Mouse (Mus musculus) neutrophil, adult 5-6 weeks (primary cell): ENCODE data around the gene Dpp6. TPM values are rescaled to one million over a fixed set of nuclear protein-coding genes. Genes with fewer than 3 reads are reported as not detected.

Source experiments
- ATAC-seq: fragments of 151-379, 151-347 bp; 2 replicates; pipeline ENCODE4 v1.8.0; 2017; ENCODE audit warnings: mild to moderate bottlenecking, moderate TSS enrichment; ENCODE audit not compliant: insufficient number of reproducible peaks, poor library complexity, low FRiP score, severe bottlenecking; ENCODE audit errors: extremely low read depth
- total RNA-seq: library from RNA; stranded (forward); fragments of 200-1000 nt; gene quantifications from 2 replicates; pipeline ENCODE4 v1.2.3, GENCODE M21; 2017

Gene Dpp6
- total RNA-seq, 1 experiment from 2014 or later, result not detected

GRCm38 (mm10) chr5:27049341-27050091, 232.5 kb downstream of the Dpp6 start:
- no peak for ATAC-seq

- no peak for ATAC-seq
Measured at GRCm38 (mm10) chr5:27051250-27051649, 234.2 kb downstream of the Dpp6 start.

DNA sequence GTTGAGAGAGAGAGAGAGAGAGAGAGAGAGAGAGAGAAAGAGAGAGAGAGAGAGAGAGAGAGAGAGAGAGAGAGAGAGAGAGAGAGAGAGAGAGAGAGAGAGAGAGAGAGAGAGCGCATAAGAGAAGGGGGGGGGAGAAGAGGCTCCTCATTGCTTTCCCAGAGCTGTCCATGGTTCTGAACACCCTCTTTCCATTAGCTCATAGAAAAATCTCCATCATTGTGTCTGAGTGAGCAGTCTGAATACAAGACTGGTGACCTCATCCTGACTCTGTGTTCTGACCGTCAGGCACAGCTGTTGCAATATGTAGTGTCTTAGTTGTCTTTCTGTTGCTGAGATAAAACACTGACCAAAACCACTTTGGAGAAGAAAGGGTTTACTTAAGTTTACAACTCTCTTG, 235.4 kb downstream of the Dpp6 start:
- no peak for ATAC-seq

DNA sequence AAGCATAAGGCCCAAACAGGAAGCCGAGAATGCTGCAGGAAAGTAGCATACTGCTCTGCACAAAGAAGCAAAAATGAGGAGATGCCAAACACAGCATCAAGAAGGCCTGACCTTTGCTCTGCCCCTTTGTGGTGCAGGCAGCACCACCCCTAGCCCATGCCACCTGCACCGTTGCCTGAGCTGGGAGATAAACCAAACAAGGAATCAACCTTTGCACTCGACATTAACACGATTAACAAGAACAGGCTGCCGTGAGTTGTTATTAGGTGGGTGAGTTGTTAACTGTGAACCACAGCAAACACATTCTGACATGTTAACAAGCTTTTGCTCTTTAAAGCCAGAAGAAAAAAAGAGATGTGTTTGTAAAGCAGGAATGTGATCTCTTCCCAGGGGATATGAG, 239.4 kb downstream of the Dpp6 start:
- ATAC-seq, result no peak

DNA sequence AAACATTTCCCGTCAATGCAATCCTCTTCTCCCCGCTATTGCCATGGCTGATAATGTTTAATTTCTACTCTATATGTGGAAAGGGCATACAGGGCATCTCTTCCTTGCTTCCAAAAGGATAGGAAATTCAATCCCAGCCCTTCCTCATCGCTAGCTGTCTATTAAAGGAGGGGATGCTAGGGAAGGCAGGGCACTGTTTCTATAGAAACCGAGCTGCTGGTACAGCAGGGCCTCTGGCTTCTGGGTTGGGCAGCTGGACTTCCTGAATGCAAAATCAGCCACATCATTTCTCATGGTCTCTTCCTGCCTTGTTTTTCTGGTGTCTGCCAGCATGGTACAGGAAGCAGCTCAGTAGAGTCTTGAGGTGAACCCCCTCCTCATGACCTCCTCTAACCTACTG, 243.1 kb downstream of the Dpp6 start:
- no peak for ATAC-seq

- no peak for ATAC-seq
Measured at GRCm38 (mm10) chr5:27063871-27064270, 246.9 kb downstream of the Dpp6 start.

GRCm38 (mm10) chr5:27066837-27067236, 249.8 kb downstream of the Dpp6 start:
- no peak for ATAC-seq

- ATAC-seq, result no peak
Measured at GRCm38 (mm10) chr5:27075131-27075591, 258.2 kb downstream of the Dpp6 start.

DNA sequence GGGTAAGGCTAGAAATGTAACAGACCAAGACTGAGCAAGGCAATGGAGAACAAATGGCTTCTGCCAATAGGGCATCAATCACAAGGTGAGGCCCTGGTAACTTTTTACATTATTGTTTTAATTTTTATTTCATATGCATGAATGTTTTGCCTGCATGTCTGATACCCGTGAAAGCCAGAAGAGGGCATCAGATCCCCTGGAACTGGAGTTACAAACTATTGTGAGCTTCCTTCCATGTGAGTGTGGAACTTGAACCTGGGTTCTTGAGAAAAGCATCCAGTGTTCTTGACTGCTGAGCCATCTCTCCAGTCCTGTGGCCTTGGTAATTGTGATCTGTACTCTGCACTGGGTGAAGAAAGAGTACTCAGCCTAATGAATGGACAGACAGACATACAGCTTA, 259.0 kb downstream of the Dpp6 start:
- ATAC-seq, result no peak

GRCm38 (mm10) chr5:27077821-27078220, 260.8 kb downstream of the Dpp6 start:
- no peak for ATAC-seq

- ATAC-seq, result no peak
Measured at GRCm38 (mm10) chr5:27081275-27081674, 264.3 kb downstream of the Dpp6 start.

- no peak for ATAC-seq
Measured at GRCm38 (mm10) chr5:27083762-27084161, 266.8 kb downstream of the Dpp6 start.

- no peak for ATAC-seq
Measured at GRCm38 (mm10) chr5:27108221-27108620, 291.2 kb downstream of the Dpp6 start.

DNA sequence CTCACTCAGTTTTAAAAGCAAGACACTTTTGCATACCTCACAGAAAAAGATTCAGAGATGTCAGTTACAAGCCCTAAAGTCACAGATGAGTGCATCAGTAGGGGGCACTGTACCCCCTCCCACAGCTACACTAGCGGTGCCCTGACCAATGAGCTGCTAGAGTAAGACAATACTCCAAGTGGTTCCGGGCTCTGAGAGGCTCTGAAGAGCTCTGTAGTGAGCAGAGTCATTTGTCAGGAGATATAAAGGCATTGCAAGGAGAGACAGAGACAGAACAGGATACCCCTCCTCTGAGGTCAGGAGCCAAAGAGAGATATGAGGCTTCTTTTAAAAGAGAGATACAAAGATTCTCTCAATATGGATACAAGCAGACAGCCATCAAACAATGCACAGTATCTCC, 305.5 kb downstream of the Dpp6 start:
- ATAC-seq, result no peak

GRCm38 (mm10) chr5:27122944-27123343, 305.9 kb downstream of the Dpp6 start:
- ATAC-seq, result no peak

GRCm38 (mm10) chr5:27126034-27126433, 309.0 kb downstream of the Dpp6 start:
- no peak for ATAC-seq

- ATAC-seq, result no peak
Measured at GRCm38 (mm10) chr5:27133196-27133595, 316.2 kb downstream of the Dpp6 start.

DNA sequence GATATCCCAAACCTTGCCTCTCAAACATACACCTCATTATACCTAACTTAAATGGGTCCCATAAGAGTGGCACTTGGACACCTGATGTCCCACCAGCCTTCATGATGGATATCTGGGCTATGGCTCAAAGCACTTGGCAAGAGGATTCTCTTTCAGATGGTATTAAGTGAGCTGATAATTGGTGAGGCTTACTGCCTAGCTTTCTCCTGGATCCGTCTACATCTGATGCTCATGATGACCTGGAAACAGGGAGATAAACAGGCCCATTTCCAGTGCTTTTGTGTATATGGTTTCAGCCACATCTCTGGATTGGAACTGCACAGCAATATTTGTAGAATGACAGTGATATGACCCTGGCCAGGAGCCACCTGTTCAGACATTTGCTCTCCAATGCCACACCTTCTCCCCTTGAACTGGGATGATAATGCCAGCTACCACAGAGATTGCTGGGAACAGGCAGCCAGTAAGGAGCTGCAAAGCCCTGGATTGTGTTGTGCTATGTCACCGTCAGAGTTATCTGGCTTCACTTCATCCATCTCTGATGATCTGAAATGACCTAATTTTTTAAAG, 317.5 kb downstream of the Dpp6 start:
- ATAC-seq, result no peak

- no peak for ATAC-seq
Measured at GRCm38 (mm10) chr5:27147397-27147945, 330.5 kb downstream of the Dpp6 start.

- ATAC-seq, result no peak
Measured at GRCm38 (mm10) chr5:27151017-27151416, 334.0 kb downstream of the Dpp6 start.
